10 mouse cellular contexts compared by ENCODE assay signal in the genomic region with DNA sequence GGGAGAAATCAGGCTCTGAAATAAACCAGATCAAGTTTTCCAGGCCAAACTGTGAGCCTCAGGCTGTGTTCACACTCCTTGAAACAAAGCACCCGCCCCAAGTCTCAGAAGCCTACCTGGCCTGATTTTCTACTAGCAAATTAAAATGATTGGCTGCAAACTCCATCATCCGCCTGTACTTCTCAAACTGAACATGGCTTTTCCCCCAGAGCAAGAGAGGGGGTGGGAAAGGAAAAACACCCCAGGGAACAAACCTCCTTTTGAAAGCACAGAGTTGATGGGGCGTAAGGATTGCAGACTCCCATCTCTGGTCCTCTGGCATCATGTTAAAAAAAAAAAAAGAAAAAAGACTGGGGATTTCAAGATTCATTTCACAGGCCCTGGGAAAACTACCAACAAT. TPM values are rescaled to one million over a fixed set of nuclear protein-coding genes. Genes with fewer than 3 reads are reported as not detected.
DNase-seq lines count a peak whose midpoint lies in the region; ATAC-seq and TF ChIP-seq lines count a peak whose summit lies in the region.
"Had no signal": no experiment of that assay in that cellular context is flagged by ENCODE, and none has a peak within 500 bp of the region (broad histone marks: within the 10 kb centered on the region; RNA-seq: fewer than 3 reads in every experiment).

No protein-coding gene starts in this region.

- H3K36me3 ChIP-seq in E14TG2a.4 (ENCODE audit: insufficient read depth, low read length), result peaks cover 36% of the 10 kb centered on the region
- H3K36me3 ChIP-seq in hindbrain, embryonic 11.5 days (ENCODE audit: control insufficient read depth, insufficient read depth, low read length), result no peaks in the 10 kb centered on the region
- no peaks in the 10 kb centered on the region for H3K36me3 ChIP-seq in midbrain, embryonic 11.5 days (ENCODE audit: control insufficient read depth, insufficient read depth, low read length)

- H3K9ac ChIP-seq in hindbrain, embryonic 11.5 days (ENCODE audit: low read depth, low read length), result peak overlapping the region; percentile 29
- peak overlapping the region; percentile 46 for H3K9ac ChIP-seq in midbrain, embryonic 11.5 days (ENCODE audit: low read length)

- H3K27ac ChIP-seq in cerebellum, adult 2 months (ENCODE audit: insufficient read depth, low read length), result no peak overlapping the region
- H3K27ac ChIP-seq in hindbrain, embryonic 11.5 days (ENCODE audit: low read depth, low read length), result no peak overlapping the region
- no peak overlapping the region for H3K27ac ChIP-seq in midbrain, embryonic 11.5 days (ENCODE audit: low read depth, low read length)

- no peaks in the 10 kb centered on the region for H3K9me3 ChIP-seq in E14TG2a.4 (ENCODE audit: low read length)
- no peaks in the 10 kb centered on the region for H3K9me3 ChIP-seq in hindbrain, embryonic 11.5 days (ENCODE audit: control insufficient read depth, low read length)
- H3K9me3 ChIP-seq in midbrain, embryonic 11.5 days (ENCODE audit: control insufficient read depth, low read length), result no peaks in the 10 kb centered on the region

- H3K4me1 ChIP-seq in cerebellum, adult 2 months (ENCODE audit: control insufficient read depth, insufficient read depth, low read length), result peaks cover 24% of the 10 kb centered on the region
- peaks cover 61% of the 10 kb centered on the region for H3K4me1 ChIP-seq in E14TG2a.4 (replicated peaks; ENCODE audit: low read depth, low read length)
- H3K4me1 ChIP-seq in hindbrain, embryonic 11.5 days (replicated peaks; ENCODE audit: control insufficient read depth, insufficient read depth, low read length), result no peaks in the 10 kb centered on the region
- peaks cover 16% of the 10 kb centered on the region for H3K4me1 ChIP-seq in midbrain, embryonic 11.5 days (ENCODE audit: control insufficient read depth, insufficient read depth, low read length)

- ATAC-seq in cerebellum, adult (ENCODE audit: insufficient number of reproducible peaks, low FRiP score, low TSS enrichment), result no peak
- no peak for ATAC-seq in hindbrain, embryonic 11.5 days (ENCODE audit: low FRiP score)
- ATAC-seq in midbrain, embryonic 11.5 days (ENCODE audit: low FRiP score), result no peak

- 9% methylated on average over 3 of the region's 3 CpGs for WGBS in cerebellum, adult 2 months
- 80% methylated on average over 3 of the region's 3 CpGs for WGBS in hindbrain, embryonic 11.5 days
- WGBS in midbrain, embryonic 11.5 days, result 74% methylated on average over 3 of the region's 3 CpGs

- peak in 1 of 2 experiments; percentile 21 for DNase-seq in cerebellum, adult 2 months
- no peak for DNase-seq in hindbrain, embryonic 11.5 days (ENCODE audit: low spot score)
- DNase-seq in midbrain, embryonic 11.5 days (ENCODE audit: low spot score, missing footprints), result no peak
- DNase-seq in ovary, postnatal 36 days (ENCODE audit: low spot score), result no peak
- DNase-seq in adrenal gland, postnatal 10 days, result no peak
- DNase-seq in kidney, adult 18-20 months, result no peak
- DNase-seq: lung, adult 2 months had no signal

- no peak for TF ChIP-seq POLR2A in cerebellum, adult 2 months (IDR thresholded peaks at IDR 0.05; ENCODE audit: borderline replicate concordance, insufficient read depth, low read length)

- peak overlapping the region; percentile 79 for H3K4me2 ChIP-seq in hindbrain, embryonic 11.5 days (replicated peaks; ENCODE audit: low read depth, low read length)
- H3K4me2 ChIP-seq in midbrain, embryonic 11.5 days, result peak overlapping the region; percentile 88

- no peak for TF ChIP-seq CTCF in cerebellum, adult 2 months (IDR thresholded peaks at IDR 0.05; ENCODE audit: borderline replicate concordance, insufficient read depth, low read depth, low read length)
- no peak for TF ChIP-seq CTCF in E14TG2a.4 (conservative IDR thresholded peaks at IDR 0.05; ENCODE audit: low read length)

- H3K4me3 ChIP-seq in cerebellum, adult 2 months (replicated peaks; ENCODE audit: insufficient read depth, low read depth, low read length), result peak overlapping the region; percentile 91
- peak overlapping the region; percentile 85 for H3K4me3 ChIP-seq in E14TG2a.4 (replicated peaks; ENCODE audit: low read length)
- peak overlapping the region; percentile 88 for H3K4me3 ChIP-seq in hindbrain, embryonic 11.5 days (ENCODE audit: low read depth, low read length)
- H3K4me3 ChIP-seq in midbrain, embryonic 11.5 days (ENCODE audit: low read depth, low read length), result peak overlapping the region; percentile 89

- no peaks in the 10 kb centered on the region for H3K27me3 ChIP-seq in cerebellum, adult 2 months (ENCODE audit: control insufficient read depth, insufficient read depth, low read length)
- no peaks in the 10 kb centered on the region for H3K27me3 ChIP-seq in E14TG2a.4 (ENCODE audit: insufficient read depth, low read length)
- H3K27me3 ChIP-seq in hindbrain, embryonic 11.5 days (ENCODE audit: control insufficient read depth, insufficient read depth, low read length), result no peaks in the 10 kb centered on the region
- no peaks in the 10 kb centered on the region for H3K27me3 ChIP-seq in midbrain, embryonic 11.5 days (ENCODE audit: control insufficient read depth, insufficient read depth, low read length)

RNA-seq across cellular contexts. Expression of gene Tecr, which starts 15.1 kb away (rescaled TPM):
- polyA plus RNA-seq in cerebellum, adult 2 months (2012; rRNA removed), result 1,238 and 1,304 TPM in 2 replicates
- polyA plus RNA-seq in hindbrain, embryonic 11.5 days (2014; fragmentation: Nextera tagmentation; extraction: Ambion mirVana), result 732 and 754 TPM in 2 replicates
- 680 and 686 TPM in 2 replicates for polyA plus RNA-seq in midbrain, embryonic 11.5 days (2014; fragmentation: Nextera tagmentation; extraction: Ambion mirVana)
- 100 to 1,000 TPM; 305 to 336 TPM for total RNA-seq in adrenal gland, postnatal 10 days (2021)

RNA-seq across cellular contexts. Expression of gene Dnajb1, which starts 15.3 kb away (rescaled TPM):
- 29.9 and 33.0 TPM in 2 replicates for polyA plus RNA-seq in cerebellum, adult 2 months (2012; rRNA removed)
- polyA plus RNA-seq in hindbrain, embryonic 11.5 days (2014; fragmentation: Nextera tagmentation; extraction: Ambion mirVana), result 66.1 and 66.7 TPM in 2 replicates
- polyA plus RNA-seq in midbrain, embryonic 11.5 days (2014; fragmentation: Nextera tagmentation; extraction: Ambion mirVana), result 61.1 and 71.3 TPM in 2 replicates
- total RNA-seq in adrenal gland, postnatal 10 days (2021), result 10 to 100 TPM; 24.7 to 28.8 TPM

RNA-seq across cellular contexts. Expression of gene Ndufb7, which starts 26.2 kb away (rescaled TPM):
- polyA plus RNA-seq in cerebellum, adult 2 months (2012; rRNA removed), result 394 and 445 TPM in 2 replicates
- 358 and 366 TPM in 2 replicates for polyA plus RNA-seq in hindbrain, embryonic 11.5 days (2014; fragmentation: Nextera tagmentation; extraction: Ambion mirVana)
- polyA plus RNA-seq in midbrain, embryonic 11.5 days (2014; fragmentation: Nextera tagmentation; extraction: Ambion mirVana), result 351 and 359 TPM in 2 replicates
- 100 to 1,000 TPM; 340 to 396 TPM for total RNA-seq in adrenal gland, postnatal 10 days (2021)

RNA-seq across cellular contexts. Expression of gene Olfr370, which starts 57.1 kb away (rescaled TPM):
- polyA plus RNA-seq in cerebellum, adult 2 months (2012; rRNA removed), result not detected in 2 replicates
- polyA plus RNA-seq in hindbrain, embryonic 11.5 days (2014; fragmentation: Nextera tagmentation; extraction: Ambion mirVana), result 0.11 and 0.14 TPM in 2 replicates
- polyA plus RNA-seq in midbrain, embryonic 11.5 days (2014; fragmentation: Nextera tagmentation; extraction: Ambion mirVana), result not detected in 2 replicates
- not detected for total RNA-seq in adrenal gland, postnatal 10 days (2021)
- total RNA-seq: adrenal gland, adult 2 months had no signal
- polyA plus RNA-seq: adrenal gland, adult 2 months; lung, adult 2 months had no signal

RNA-seq across cellular contexts. Expression of gene Gipc1, which starts 59.8 kb away (rescaled TPM):
- 51.3 and 51.7 TPM in 2 replicates for polyA plus RNA-seq in cerebellum, adult 2 months (2012; rRNA removed)
- polyA plus RNA-seq in hindbrain, embryonic 11.5 days (2014; fragmentation: Nextera tagmentation; extraction: Ambion mirVana), result 176 and 182 TPM in 2 replicates
- 184 TPM in 2 replicates for polyA plus RNA-seq in midbrain, embryonic 11.5 days (2014; fragmentation: Nextera tagmentation; extraction: Ambion mirVana)
- total RNA-seq in adrenal gland, postnatal 10 days (2021), result 10 to 100 TPM; 51.4 to 52.5 TPM
